In genomic region chr7:105777797-105778552, GRCm38 (mm10) we compare ENCODE assay signal across 8 mouse cellular contexts. TPM values are rescaled to one million over a fixed set of nuclear protein-coding genes. Genes with fewer than 3 reads are reported as not detected.
DNase-seq lines count a peak whose midpoint lies in the region; ATAC-seq and TF ChIP-seq lines count a peak whose summit lies in the region.

No protein-coding gene starts in this region.

- no peaks in the 10 kb centered on the region for H3K36me3 ChIP-seq in G1E (replicated peaks)
- H3K36me3 ChIP-seq in intestine, postnatal 0 days (ENCODE audit: control insufficient read depth, insufficient read depth) = peaks cover 6% of the 10 kb centered on the region
- H3K36me3 ChIP-seq in lung, embryonic 14.5 days (ENCODE audit: insufficient read depth) = peaks cover 39% of the 10 kb centered on the region
- peaks cover 40% of the 10 kb centered on the region for H3K36me3 ChIP-seq in neural tube, embryonic 15.5 days

- no peak overlapping the region; the same call in 1 of the 2 replicates for H3K4me3 ChIP-seq in G1E (ENCODE audit: low read depth, low read length)
- no peak overlapping the region for H3K4me3 ChIP-seq in intestine, postnatal 0 days (ENCODE audit: low read depth, low read length)
- peak overlapping the region; percentile 29 for H3K4me3 ChIP-seq in lung, embryonic 14.5 days (ENCODE audit: low read depth, low read length)
- peak overlapping the region; percentile 14; the same call in 1 of the 2 replicates for H3K4me3 ChIP-seq in neural tube, embryonic 15.5 days (replicated peaks)

- peaks cover 13% of the 10 kb centered on the region for H3K4me1 ChIP-seq in G1E (ENCODE audit: insufficient read depth, low read depth, low read length)
- no peaks in the 10 kb centered on the region for H3K4me1 ChIP-seq in intestine, postnatal 0 days (replicated peaks; ENCODE audit: control insufficient read depth, insufficient read depth, low read length)
- 0 out of 2 replicates have a peak, but pooled peaks cover 15% of the 10 kb centered on the region for H3K4me1 ChIP-seq in lung, embryonic 14.5 days (ENCODE audit: insufficient read depth)
- H3K4me1 ChIP-seq in neural tube, embryonic 15.5 days = peaks cover 73% of the 10 kb centered on the region

- H3K27me3 ChIP-seq in G1E (ENCODE audit: insufficient read depth, low read length) = peaks cover 28% of the 10 kb centered on the region
- H3K27me3 ChIP-seq in intestine, postnatal 0 days (replicated peaks; ENCODE audit: control insufficient read depth, insufficient read depth, low read length) = no peaks in the 10 kb centered on the region
- H3K27me3 ChIP-seq in lung, embryonic 14.5 days (ENCODE audit: insufficient read depth, low read length) = no peaks in the 10 kb centered on the region
- H3K27me3 ChIP-seq in neural tube, embryonic 15.5 days (replicated peaks) = no peaks in the 10 kb centered on the region

- WGBS in intestine, postnatal 0 days = 47% methylated on average over 13 of the region's 13 CpGs
- WGBS in lung, embryonic 14.5 days = 28% methylated on average over 13 of the region's 13 CpGs
- WGBS in neural tube, embryonic 15.5 days = 46% methylated on average over 13 of the region's 13 CpGs

- peak; percentile 29; the same call in 1 of the 2 replicates for ATAC-seq in G1E (ENCODE audit: extremely low read depth, insufficient number of reproducible peaks, low FRiP score, poor library complexity, severe bottlenecking)
- peak; percentile 40 for ATAC-seq in intestine, postnatal 0 days
- ATAC-seq in lung, embryonic 14.5 days (ENCODE audit: insufficient read depth) = peak; percentile 90
- ATAC-seq in neural tube, embryonic 15.5 days (ENCODE audit: low FRiP score) = peak; percentile 29

- DNase-seq in G1E (ENCODE audit: low spot score) = no peak
- peak; percentile 86 for DNase-seq in embryo, embryonic 11 days
- DNase-seq in heart, adult 18-20 months = peak; percentile 76 to 90
- peak; percentile 90 for DNase-seq in lung, embryonic 14.5 days
- DNase-seq in cerebellum, postnatal 25 days = no peak
- DNase-seq in urinary bladder, adult 18-20 months (ENCODE audit: low spot score in 2 of 2) = no peak

- H3K9ac ChIP-seq in intestine, postnatal 0 days (ENCODE audit: low read depth, low read length) = no peak overlapping the region
- H3K9ac ChIP-seq in lung, embryonic 14.5 days = peak overlapping the region; percentile 43
- H3K9ac ChIP-seq in neural tube, embryonic 15.5 days (replicated peaks) = peak overlapping the region; percentile 31; the same call in 1 of the 2 replicates

- no peak for TF ChIP-seq CTCF in G1E (IDR thresholded peaks at IDR 0.05; ENCODE audit: low read depth, low read length)
- no peak for TF ChIP-seq CTCF in intestine, postnatal 0 days (IDR thresholded peaks at IDR 0.05; ENCODE audit: low read depth)
- TF ChIP-seq CTCF in lung, embryonic 14.5 days (IDR thresholded peaks at IDR 0.05; ENCODE audit: low read depth) = no peak

- no peaks in the 10 kb centered on the region for H3K9me3 ChIP-seq in G1E (replicated peaks)
- no peaks in the 10 kb centered on the region for H3K9me3 ChIP-seq in intestine, postnatal 0 days (ENCODE audit: control insufficient read depth)
- H3K9me3 ChIP-seq in lung, embryonic 14.5 days (ENCODE audit: low read depth, low read length) = no peaks in the 10 kb centered on the region
- H3K9me3 ChIP-seq in neural tube, embryonic 15.5 days (replicated peaks) = no peaks in the 10 kb centered on the region

- H3K27ac ChIP-seq in intestine, postnatal 0 days (ENCODE audit: low read depth, low read length) = peak overlapping the region; percentile 76
- peak overlapping the region; percentile 96 for H3K27ac ChIP-seq in lung, embryonic 14.5 days (ENCODE audit: low read depth)
- peak overlapping the region; percentile 78 for H3K27ac ChIP-seq in neural tube, embryonic 15.5 days (replicated peaks)

- peak overlapping the region; percentile 32 for H3K4me2 ChIP-seq in intestine, postnatal 0 days (replicated peaks; ENCODE audit: low read depth)
- H3K4me2 ChIP-seq in lung, embryonic 14.5 days = peak overlapping the region; percentile 59
- H3K4me2 ChIP-seq in neural tube, embryonic 15.5 days = peak overlapping the region; percentile 44

RNA-seq across cellular contexts. Expression of gene Dchs1, which starts 9.5 kb away (rescaled TPM):
- total RNA-seq in G1E (2014; fragmentation: Nextera tagmentation) = not detected in 2 replicates
- 0.05 and 0.06 TPM in 2 replicates for total RNA-seq in G1E (2017)
- under 0.01 TPM in 1 of 2 replicates, not detected in the other for polyA plus RNA-seq in G1E (2012)
- total RNA-seq in heart, adult 18-20 months (2021) = 1 to 10 TPM; 6.0 to 7.3 TPM
- polyA plus RNA-seq in intestine, postnatal 0 days (2015; fragmentation: Nextera tagmentation; extraction: Ambion mirVana) = 2.2 and 2.4 TPM in 2 replicates
- 17.7 and 20.7 TPM in 2 replicates for polyA plus RNA-seq in lung, embryonic 14.5 days (2014; fragmentation: Nextera tagmentation; extraction: Ambion mirVana)
- 10.0 and 10.8 TPM in 2 replicates for polyA plus RNA-seq in neural tube, embryonic 15.5 days (2015; fragmentation: Nextera tagmentation; extraction: Ambion mirVana)

RNA-seq across cellular contexts. Expression of gene Tpp1, which starts 25.9 kb away (rescaled TPM):
- total RNA-seq in G1E (2014; fragmentation: Nextera tagmentation) = 157 and 173 TPM in 2 replicates
- 67.3 and 72.9 TPM in 2 replicates for total RNA-seq in G1E (2017)
- 48.8 and 49.0 TPM in 2 replicates for polyA plus RNA-seq in G1E (2012)
- 10 to 100 TPM; 39.1 to 52.2 TPM for total RNA-seq in heart, adult 18-20 months (2021)
- polyA plus RNA-seq in intestine, postnatal 0 days (2015; fragmentation: Nextera tagmentation; extraction: Ambion mirVana) = 176 and 184 TPM in 2 replicates
- polyA plus RNA-seq in lung, embryonic 14.5 days (2014; fragmentation: Nextera tagmentation; extraction: Ambion mirVana) = 73.7 and 78.2 TPM in 2 replicates
- 41.4 and 50.2 TPM in 2 replicates for polyA plus RNA-seq in neural tube, embryonic 15.5 days (2015; fragmentation: Nextera tagmentation; extraction: Ambion mirVana)

RNA-seq across cellular contexts. Expression of gene Mrpl17, which starts 32.9 kb away (rescaled TPM):
- total RNA-seq in G1E (2014; fragmentation: Nextera tagmentation) (159 and 162 TPM in 2 replicates), G1E (2017) (50.3 and 58.4 TPM in 2 replicates)
- polyA plus RNA-seq in G1E (2012) = 111 and 125 TPM in 2 replicates
- total RNA-seq in heart, adult 18-20 months (2021) = 100 to 1,000 TPM; 121 to 126 TPM
- 255 and 275 TPM in 2 replicates for polyA plus RNA-seq in intestine, postnatal 0 days (2015; fragmentation: Nextera tagmentation; extraction: Ambion mirVana)
- 384 and 388 TPM in 2 replicates for polyA plus RNA-seq in lung, embryonic 14.5 days (2014; fragmentation: Nextera tagmentation; extraction: Ambion mirVana)
- polyA plus RNA-seq in neural tube, embryonic 15.5 days (2015; fragmentation: Nextera tagmentation; extraction: Ambion mirVana) = 189 and 232 TPM in 2 replicates

RNA-seq across cellular contexts. Expression of gene Taf10, which starts 33.8 kb away (rescaled TPM):
- 353 and 389 TPM in 2 replicates for total RNA-seq in G1E (2014; fragmentation: Nextera tagmentation)
- 202 and 540 TPM in 2 replicates for total RNA-seq in G1E (2017)
- polyA plus RNA-seq in G1E (2012) = 263 and 330 TPM in 2 replicates
- 100 to 1,000 TPM in 1 of 2 experiments, 10 to 100 TPM in 1; 94.8 to 120 TPM for total RNA-seq in heart, adult 18-20 months (2021)
- polyA plus RNA-seq in intestine, postnatal 0 days (2015; fragmentation: Nextera tagmentation; extraction: Ambion mirVana) = 164 and 168 TPM in 2 replicates
- polyA plus RNA-seq in lung, embryonic 14.5 days (2014; fragmentation: Nextera tagmentation; extraction: Ambion mirVana) = 175 and 192 TPM in 2 replicates
- 101 and 102 TPM in 2 replicates for polyA plus RNA-seq in neural tube, embryonic 15.5 days (2015; fragmentation: Nextera tagmentation; extraction: Ambion mirVana)

RNA-seq across cellular contexts. Expression of gene Rrp8, which starts 40.8 kb away (rescaled TPM):
- total RNA-seq in G1E (2014; fragmentation: Nextera tagmentation) = 51.5 and 69.0 TPM in 2 replicates
- total RNA-seq in G1E (2017) = 27.4 and 29.4 TPM in 2 replicates
- polyA plus RNA-seq in G1E (2012) = 30.4 and 35.1 TPM in 2 replicates
- 10 to 100 TPM in 1 of 2 experiments, 1 to 10 TPM in 1; 9.6 to 14.5 TPM for total RNA-seq in heart, adult 18-20 months (2021)
- polyA plus RNA-seq in intestine, postnatal 0 days (2015; fragmentation: Nextera tagmentation; extraction: Ambion mirVana) = 12.7 and 15.0 TPM in 2 replicates
- polyA plus RNA-seq in lung, embryonic 14.5 days (2014; fragmentation: Nextera tagmentation; extraction: Ambion mirVana) = 45.2 and 48.9 TPM in 2 replicates
- polyA plus RNA-seq in neural tube, embryonic 15.5 days (2015; fragmentation: Nextera tagmentation; extraction: Ambion mirVana) = 27.8 and 28.8 TPM in 2 replicates

Comparison
In these comparisons a context has a peak if more than half of its experiments do, and no peak if none do; other contexts are left out.
1. ATAC-seq: peak in every context shown above with its lines; median percentile 90 in lung, embryonic 14.5 days; 40 in intestine, postnatal 0 days; 29 in G1E; 29 in neural tube, embryonic 15.5 days.
2. DNase-seq: peak in embryo, embryonic 11 days (single experiment), heart, adult 18-20 months (2 of 2) and lung, embryonic 14.5 days (single experiment); none in G1E (single experiment), cerebellum, postnatal 25 days (0 of 2) and urinary bladder, adult 18-20 months (0 of 2).
3. H3K4me3 ChIP-seq: peak in lung, embryonic 14.5 days (single experiment) and neural tube, embryonic 15.5 days (single experiment); none in G1E (single experiment) and intestine, postnatal 0 days (single experiment).
4. Peak in every context shown above with its lines, with median percentiles within 50 percentile points of each other: H3K27ac ChIP-seq and H3K4me2 ChIP-seq.